Mouse (Mus musculus): ENCODE data around the gene Cib1. TPM values are rescaled to one million over a fixed set of nuclear protein-coding genes. Genes with fewer than 3 reads are reported as not detected.

Gene Cib1
- polyA plus RNA-seq, 1 experiment from 2014 or later: 41.1 TPM

Other genes starting within 250 kb of the Cib1 start
- gene Zfp710, start 208.0 kb downstream of the Cib1 start, polyA plus RNA-seq (2014; fragmentation: Nextera tagmentation; extraction: Ambion mirVana): 14.7 and 17.5 TPM in 2 replicates
- gene Idh2, start 117.4 kb downstream of the Cib1 start, polyA plus RNA-seq (2014; fragmentation: Nextera tagmentation; extraction: Ambion mirVana): 198 and 205 TPM in 2 replicates
- gene Sema4b, start 46.0 kb downstream of the Cib1 start, polyA plus RNA-seq (2014; fragmentation: Nextera tagmentation; extraction: Ambion mirVana): 17.4 and 19.7 TPM in 2 replicates
- 3.4 and 3.8 TPM in 2 replicates for gene Gdpgp1, start 52 bp upstream of the Cib1 start, polyA plus RNA-seq (2014; fragmentation: Nextera tagmentation; extraction: Ambion mirVana)
- 1.3 and 1.7 TPM in 2 replicates for gene Ttll13, start 13.6 kb upstream of the Cib1 start, polyA plus RNA-seq (2014; fragmentation: Nextera tagmentation; extraction: Ambion mirVana)
- 67.8 and 70.4 TPM in 2 replicates for gene Ngrn, start 28.4 kb upstream of the Cib1 start, polyA plus RNA-seq (2014; fragmentation: Nextera tagmentation; extraction: Ambion mirVana)
- gene Vps33b, start 36.8 kb upstream of the Cib1 start, polyA plus RNA-seq (2014; fragmentation: Nextera tagmentation; extraction: Ambion mirVana): 22.0 and 26.5 TPM in 2 replicates
- gene Prc1, start 61.6 kb upstream of the Cib1 start, polyA plus RNA-seq (2014; fragmentation: Nextera tagmentation; extraction: Ambion mirVana): 33.0 and 39.3 TPM in 2 replicates
- 9.4 and 11.6 TPM in 2 replicates for gene Rccd1, start 91.6 kb upstream of the Cib1 start, polyA plus RNA-seq (2014; fragmentation: Nextera tagmentation; extraction: Ambion mirVana)
- gene Unc45a, start 108.2 kb upstream of the Cib1 start, polyA plus RNA-seq (2014; fragmentation: Nextera tagmentation; extraction: Ambion mirVana): 43.3 and 43.9 TPM in 2 replicates
- 18.7 and 23.4 TPM in 2 replicates for gene Hddc3, start 110.3 kb upstream of the Cib1 start, polyA plus RNA-seq (2014; fragmentation: Nextera tagmentation; extraction: Ambion mirVana)
- gene Man2a2, start 138.6 kb upstream of the Cib1 start, polyA plus RNA-seq (2014; fragmentation: Nextera tagmentation; extraction: Ambion mirVana): 18.9 and 21.6 TPM in 2 replicates
- gene Fes, start 155.1 kb upstream of the Cib1 start, polyA plus RNA-seq (2014; fragmentation: Nextera tagmentation; extraction: Ambion mirVana): 3.8 and 4.6 TPM in 2 replicates
- 6.0 and 6.7 TPM in 2 replicates for gene Furin, start 172.6 kb upstream of the Cib1 start, polyA plus RNA-seq (2014; fragmentation: Nextera tagmentation; extraction: Ambion mirVana)